Mouse (Mus musculus): ENCODE results near the gene Ccser1. TPM values are rescaled to one million over a fixed set of nuclear protein-coding genes. Genes with fewer than 3 reads are reported as not detected.
"Not testable (repeated sequence)": the region's sequence is repeated elsewhere in the genome, so short reads cannot be mapped to it uniquely, and the experiment has no call there.

Ccser1 gene
- polyA plus RNA-seq, 1 experiment from 2014 or later, result 17.9 TPM

DNA sequence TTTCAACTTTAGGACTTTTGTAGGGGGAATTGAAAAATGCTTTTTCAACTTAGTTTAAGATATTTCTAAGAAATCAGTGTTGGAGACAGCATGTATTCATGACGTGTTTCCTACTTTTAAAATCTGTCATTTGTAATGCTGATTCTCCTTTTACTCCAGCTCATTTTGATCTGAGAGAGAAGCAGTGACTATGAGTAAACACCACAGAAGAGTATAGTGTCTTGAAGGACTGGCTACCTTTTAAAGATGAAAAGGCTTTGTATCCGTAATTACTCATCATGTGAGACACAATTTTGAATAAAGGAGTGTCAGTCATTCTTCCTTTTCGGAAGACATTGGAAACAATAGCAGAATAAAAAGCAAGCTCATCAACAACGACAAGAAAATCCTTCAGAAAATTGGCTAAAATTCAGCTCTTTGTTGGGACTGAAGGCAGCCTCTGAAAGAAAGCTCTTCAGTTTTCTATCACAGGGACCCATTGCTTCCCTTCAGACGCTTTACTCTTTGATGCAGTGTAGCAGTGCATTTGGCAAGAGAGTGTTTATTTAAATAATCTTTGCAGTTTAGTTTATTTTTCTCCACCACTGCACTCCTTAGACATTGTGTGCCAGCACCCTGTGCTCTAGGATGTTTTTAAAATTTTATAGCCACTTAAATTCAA, 50.1 kb downstream of the Ccser1 start:
- H3K9me3 ChIP-seq (replicated peaks), result no peaks in the 10 kb centered on the region
- peaks cover 15% of the 10 kb centered on the region for H3K4me1 ChIP-seq
- no peak overlapping the region for H3K9ac ChIP-seq
- no peaks in the 10 kb centered on the region for H3K27me3 ChIP-seq
- ATAC-seq (ENCODE audit: low FRiP score), result no peak
- 30% methylated on average over 5 of the region's 5 CpGs for WGBS
- no peaks in the 10 kb centered on the region for H3K36me3 ChIP-seq
- no peak overlapping the region for H3K4me2 ChIP-seq (replicated peaks)
- H3K4me3 ChIP-seq, result no peak overlapping the region
- H3K27ac ChIP-seq, result no peak overlapping the region

DNA sequence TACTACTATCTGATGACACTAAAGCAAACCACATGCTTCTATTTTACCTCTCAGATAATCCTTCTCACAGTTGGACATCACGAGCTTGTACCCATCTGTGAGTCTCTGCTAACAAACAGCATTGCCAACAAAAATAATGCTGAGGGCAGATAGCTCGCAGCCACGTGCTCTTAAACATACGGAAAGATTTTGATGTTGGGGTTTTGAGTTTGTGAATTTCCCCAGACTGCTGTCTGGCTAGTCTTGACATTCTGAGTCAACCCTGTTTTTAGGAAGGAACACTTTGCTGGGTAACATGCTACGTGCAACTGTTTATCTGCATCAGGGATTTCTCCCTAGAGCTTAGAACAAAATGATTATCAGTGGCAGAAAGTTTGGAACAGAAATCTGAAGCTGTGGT, 52.9 kb downstream of the Ccser1 start:
- no peaks in the 10 kb centered on the region for H3K9me3 ChIP-seq (replicated peaks)
- no peaks in the 10 kb centered on the region for H3K36me3 ChIP-seq
- H3K4me1 ChIP-seq, result peaks cover 15% of the 10 kb centered on the region
- H3K4me3 ChIP-seq, result no peak overlapping the region
- H3K27ac ChIP-seq, result no peak overlapping the region
- no peak overlapping the region for H3K9ac ChIP-seq
- 71% methylated on average over 5 of the region's 5 CpGs for WGBS
- H3K4me2 ChIP-seq (replicated peaks), result no peak overlapping the region
- no peak for ATAC-seq (ENCODE audit: low FRiP score)
- no peaks in the 10 kb centered on the region for H3K27me3 ChIP-seq

DNA sequence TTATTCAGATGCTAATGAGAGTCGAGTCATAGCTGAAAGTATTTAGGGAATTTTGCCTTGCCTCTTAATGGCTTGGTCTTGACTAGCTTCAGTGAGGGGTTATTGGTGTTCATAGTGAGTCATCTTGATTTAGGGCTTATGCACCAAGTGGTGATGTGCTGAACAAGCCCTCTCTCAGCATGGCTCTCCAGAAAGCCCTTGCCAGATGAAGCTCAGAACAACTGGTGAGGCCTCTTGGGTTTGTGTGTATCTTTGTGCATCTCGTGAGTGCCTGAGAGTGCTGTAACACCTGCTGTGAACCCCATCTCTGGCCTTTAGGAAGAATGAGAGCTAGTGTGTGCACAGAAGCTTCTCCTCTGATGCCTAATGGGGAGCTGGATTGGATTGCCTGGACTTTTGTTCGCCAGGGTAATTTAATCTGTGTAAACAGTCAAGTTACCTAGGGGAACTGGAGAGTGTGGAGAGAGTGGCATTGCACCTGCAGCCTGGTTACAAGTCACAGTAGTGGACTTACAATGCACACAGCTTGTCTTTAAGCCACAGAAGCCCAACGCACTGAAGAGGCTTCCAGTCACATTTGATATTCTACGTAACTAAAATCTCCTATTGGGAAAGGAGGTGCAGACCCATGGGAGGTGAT, 53.5 kb downstream of the Ccser1 start:
- no peaks in the 10 kb centered on the region for H3K9me3 ChIP-seq (replicated peaks)
- H3K4me3 ChIP-seq, result no peak overlapping the region
- H3K4me2 ChIP-seq (replicated peaks), result no peak overlapping the region
- WGBS, result 38% methylated on average over 5 of the region's 5 CpGs
- H3K36me3 ChIP-seq, result no peaks in the 10 kb centered on the region
- H3K9ac ChIP-seq, result no peak overlapping the region
- no peaks in the 10 kb centered on the region for H3K27me3 ChIP-seq
- no peak overlapping the region for H3K27ac ChIP-seq
- ATAC-seq (ENCODE audit: low FRiP score), result no peak
- peaks cover 15% of the 10 kb centered on the region for H3K4me1 ChIP-seq

DNA sequence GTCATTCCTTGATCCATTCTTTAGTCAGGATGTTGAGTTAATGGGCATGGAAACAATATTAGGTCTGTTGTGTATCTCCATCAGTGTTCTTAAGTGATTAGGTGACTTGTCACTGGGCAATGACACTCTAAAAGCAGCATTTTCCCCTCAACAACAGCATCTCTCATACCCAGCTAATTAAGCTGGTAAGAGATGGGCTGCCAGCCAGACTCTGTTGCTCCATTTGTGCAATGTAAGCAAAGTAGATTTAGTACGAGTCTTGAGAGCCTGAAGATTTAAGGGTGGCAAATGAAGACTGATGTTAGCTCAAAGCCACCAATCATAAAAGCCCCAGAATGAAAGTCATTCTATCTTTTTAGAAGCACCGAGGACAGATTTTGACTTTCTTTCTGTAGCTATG, 60.5 kb downstream of the Ccser1 start:
- 88% methylated on average over 2 of the region's 2 CpGs for WGBS
- H3K4me2 ChIP-seq (replicated peaks), result no peak overlapping the region
- no peaks in the 10 kb centered on the region for H3K9me3 ChIP-seq (replicated peaks)
- no peak overlapping the region for H3K9ac ChIP-seq
- no peak overlapping the region for H3K27ac ChIP-seq
- H3K36me3 ChIP-seq, result no peaks in the 10 kb centered on the region
- no peak for ATAC-seq (ENCODE audit: low FRiP score)
- H3K27me3 ChIP-seq, result no peaks in the 10 kb centered on the region
- H3K4me3 ChIP-seq, result no peak overlapping the region
- H3K4me1 ChIP-seq, result no peaks in the 10 kb centered on the region

DNA sequence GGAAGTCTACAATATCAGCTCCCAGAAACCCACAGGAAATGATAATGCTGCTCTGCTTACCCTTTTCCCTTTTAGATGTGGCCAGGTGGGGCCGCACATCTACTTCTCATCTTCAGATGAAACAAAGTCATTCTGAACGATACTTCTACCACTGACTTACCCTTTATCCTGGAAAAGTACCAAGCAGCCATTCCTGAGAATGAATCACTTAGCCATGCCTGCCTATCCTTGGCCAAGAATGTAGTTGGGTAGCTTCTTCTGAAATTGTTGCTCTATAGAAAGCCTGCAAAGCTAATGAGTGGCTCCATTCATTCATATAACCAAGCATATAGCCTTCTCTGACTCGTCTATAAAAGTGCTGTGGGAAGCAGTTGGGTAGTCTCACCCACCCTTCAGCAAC, 62.4 kb downstream of the Ccser1 start:
- no peak for ATAC-seq (ENCODE audit: low FRiP score)

DNA sequence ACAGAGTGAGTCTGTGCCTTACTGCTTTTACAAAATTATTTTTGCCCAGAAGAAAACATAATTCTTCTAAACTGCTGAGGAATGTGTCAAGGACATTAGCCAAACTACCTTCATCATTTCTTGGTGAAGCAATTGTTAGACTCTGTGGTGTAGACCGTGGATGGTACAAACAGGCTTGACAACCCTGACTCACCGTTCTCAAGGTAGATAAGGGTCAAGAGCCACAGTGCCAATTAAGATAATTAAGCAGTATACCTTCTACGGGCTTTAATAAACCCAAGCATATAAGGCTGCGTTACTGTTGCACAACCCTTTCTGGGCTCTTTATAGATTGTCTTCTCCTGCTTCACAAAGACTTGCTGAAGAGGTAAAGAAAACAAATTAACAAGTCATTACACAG, 66.4 kb downstream of the Ccser1 start:
- no peaks in the 10 kb centered on the region for H3K4me1 ChIP-seq
- H3K4me2 ChIP-seq (replicated peaks), result no peak overlapping the region
- H3K27me3 ChIP-seq, result no peaks in the 10 kb centered on the region
- no peak for ATAC-seq (ENCODE audit: low FRiP score)
- H3K9me3 ChIP-seq (replicated peaks), result no peaks in the 10 kb centered on the region
- no peaks in the 10 kb centered on the region for H3K36me3 ChIP-seq
- no peak overlapping the region for H3K9ac ChIP-seq
- H3K27ac ChIP-seq, result no peak overlapping the region
- no peak overlapping the region for H3K4me3 ChIP-seq
- 83% methylated on average over 4 of the region's 4 CpGs for WGBS

More for the DNA sequence above, 62.4 kb downstream of the Ccser1 start:
- no peak overlapping the region for H3K4me3 ChIP-seq
- no peaks in the 10 kb centered on the region for H3K36me3 ChIP-seq
- H3K27ac ChIP-seq, result no peak overlapping the region
- no peaks in the 10 kb centered on the region for H3K4me1 ChIP-seq
- H3K9me3 ChIP-seq (replicated peaks), result no peaks in the 10 kb centered on the region
- no peak overlapping the region for H3K9ac ChIP-seq
- no peaks in the 10 kb centered on the region for H3K27me3 ChIP-seq
- 88% methylated on average over 3 of the region's 3 CpGs for WGBS
- no peak overlapping the region for H3K4me2 ChIP-seq (replicated peaks)

DNA sequence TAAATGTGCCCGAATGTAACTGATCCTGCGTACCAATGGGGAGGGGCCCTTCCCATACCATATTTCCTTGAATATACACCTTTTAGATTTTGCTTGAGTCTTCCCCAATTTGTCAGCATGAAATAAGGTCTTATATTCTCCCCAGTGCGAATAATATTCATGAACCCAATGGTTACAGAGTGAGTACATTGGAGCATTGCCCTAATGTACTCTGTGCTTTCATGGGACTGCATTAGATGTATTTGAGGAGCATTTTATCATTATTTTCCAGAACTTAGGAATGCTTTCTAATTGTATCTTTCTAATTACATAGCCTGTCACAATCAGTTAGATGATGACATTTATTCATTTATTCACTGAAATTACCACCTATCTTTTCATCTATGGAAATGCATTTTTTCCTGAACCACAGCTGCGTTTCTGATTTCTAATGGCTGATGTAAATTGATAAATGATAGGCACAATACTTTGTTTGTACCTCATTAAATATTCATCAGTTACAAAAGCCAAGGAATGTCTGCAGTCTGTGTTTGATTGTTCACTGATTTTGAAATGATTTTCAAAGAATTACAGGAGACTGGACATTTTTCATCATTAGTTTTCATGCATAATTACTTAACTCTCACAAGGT, 67.8 kb downstream of the Ccser1 start:
- Histone ChIP-seq H3K9me3 (replicated peaks) (no peaks in the 10 kb centered on the region), H3K27me3 (no peaks in the 10 kb centered on the region), H3K9ac (no peak overlapping the region), H3K36me3 (no peaks in the 10 kb centered on the region), H3K4me1 (no peaks in the 10 kb centered on the region), H3K4me2 (replicated peaks) (no peak overlapping the region), H3K4me3 (no peak overlapping the region), H3K27ac (no peak overlapping the region)
- ATAC-seq (ENCODE audit: low FRiP score), result 0 out of 2 replicates have a peak, but pooled peaks have one; percentile 22
- 70% methylated on average over 4 of the region's 4 CpGs for WGBS

DNA sequence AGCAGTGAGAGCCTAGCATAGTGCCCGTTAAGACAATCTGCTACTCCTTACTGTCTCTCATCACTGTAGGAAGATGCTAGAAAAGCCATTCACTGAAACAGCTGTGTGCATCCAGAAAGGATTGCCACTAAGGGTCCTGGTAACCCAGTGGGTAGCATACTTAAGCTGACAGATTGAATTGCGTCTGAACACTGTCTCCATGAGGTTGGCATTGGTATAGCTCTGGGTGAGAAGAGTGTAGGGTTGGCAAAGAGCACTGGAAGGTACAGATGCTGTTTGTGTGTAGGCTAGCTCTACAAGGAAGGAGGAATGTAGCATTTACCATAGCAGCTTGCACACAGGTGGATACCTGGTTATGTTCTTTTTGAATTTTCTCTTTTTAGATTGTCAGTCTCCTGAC, 68.6 kb downstream of the Ccser1 start:
- Histone ChIP-seq H3K27ac (no peak overlapping the region), H3K36me3 (no peaks in the 10 kb centered on the region), H3K4me3 (no peak overlapping the region), H3K9ac (no peak overlapping the region), H3K4me2 (replicated peaks) (no peak overlapping the region), H3K9me3 (replicated peaks) (no peaks in the 10 kb centered on the region), H3K27me3 (no peaks in the 10 kb centered on the region), H3K4me1 (no peaks in the 10 kb centered on the region)
- 62% methylated on average over 2 of the region's 2 CpGs for WGBS
- peak; percentile 56 for ATAC-seq (ENCODE audit: low FRiP score)

DNA sequence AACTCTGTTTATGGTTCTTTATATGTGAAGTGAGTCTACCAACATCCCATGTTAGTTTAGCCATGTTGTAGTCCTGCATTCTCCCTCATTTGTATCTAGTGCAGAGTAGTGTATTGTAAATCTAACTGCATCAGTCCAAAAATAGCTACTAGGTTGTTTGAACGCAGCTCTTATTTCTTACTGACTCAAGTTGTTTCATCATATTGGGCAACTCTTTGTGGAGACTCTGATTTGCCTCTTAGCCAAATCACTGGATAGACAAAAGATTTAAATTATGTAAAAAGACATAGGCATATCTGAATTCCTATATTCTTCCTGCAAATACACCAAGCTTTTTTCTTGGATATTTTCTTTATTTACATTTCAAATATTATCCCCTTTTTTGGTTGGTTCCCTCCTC, 71.1 kb downstream of the Ccser1 start:
- no peak overlapping the region for H3K4me3 ChIP-seq
- no peak overlapping the region for H3K4me2 ChIP-seq (replicated peaks)
- WGBS, result 100% methylated on average over 1 of the region's 1 CpGs
- no peaks in the 10 kb centered on the region for H3K4me1 ChIP-seq
- ATAC-seq (ENCODE audit: low FRiP score), result no peak
- H3K27me3 ChIP-seq, result no peaks in the 10 kb centered on the region
- H3K9ac ChIP-seq, result no peak overlapping the region
- H3K36me3 ChIP-seq, result no peaks in the 10 kb centered on the region
- no peaks in the 10 kb centered on the region for H3K9me3 ChIP-seq (replicated peaks)
- no peak overlapping the region for H3K27ac ChIP-seq

DNA sequence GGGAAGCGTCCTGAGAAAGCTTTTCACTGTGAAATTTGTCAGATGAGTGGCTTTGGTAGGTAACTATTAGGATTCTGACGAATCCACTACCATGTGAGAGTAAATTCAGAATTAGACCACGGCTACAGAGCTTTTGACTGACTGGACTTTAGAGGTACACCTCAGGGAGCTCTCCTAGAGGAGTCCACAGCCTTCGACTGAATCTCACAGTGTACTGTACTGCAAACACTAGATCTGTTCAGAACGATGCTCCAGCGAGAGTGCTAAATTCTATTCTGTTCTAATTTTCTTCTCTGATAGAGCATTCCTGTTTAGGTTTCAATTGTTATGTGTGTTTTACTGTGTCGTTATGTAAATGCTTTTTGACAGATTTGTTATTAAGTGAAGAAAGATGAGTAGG, 72.8 kb downstream of the Ccser1 start:
- no peak for ATAC-seq (ENCODE audit: low FRiP score)
- H3K36me3 ChIP-seq, result no peaks in the 10 kb centered on the region
- no peaks in the 10 kb centered on the region for H3K9me3 ChIP-seq (replicated peaks)
- H3K9ac ChIP-seq, result no peak overlapping the region
- H3K27me3 ChIP-seq, result no peaks in the 10 kb centered on the region
- no peak overlapping the region for H3K4me2 ChIP-seq (replicated peaks)
- no peak overlapping the region for H3K4me3 ChIP-seq
- H3K27ac ChIP-seq, result no peak overlapping the region
- no peaks in the 10 kb centered on the region for H3K4me1 ChIP-seq
- 83% methylated on average over 7 of the region's 7 CpGs for WGBS

DNA sequence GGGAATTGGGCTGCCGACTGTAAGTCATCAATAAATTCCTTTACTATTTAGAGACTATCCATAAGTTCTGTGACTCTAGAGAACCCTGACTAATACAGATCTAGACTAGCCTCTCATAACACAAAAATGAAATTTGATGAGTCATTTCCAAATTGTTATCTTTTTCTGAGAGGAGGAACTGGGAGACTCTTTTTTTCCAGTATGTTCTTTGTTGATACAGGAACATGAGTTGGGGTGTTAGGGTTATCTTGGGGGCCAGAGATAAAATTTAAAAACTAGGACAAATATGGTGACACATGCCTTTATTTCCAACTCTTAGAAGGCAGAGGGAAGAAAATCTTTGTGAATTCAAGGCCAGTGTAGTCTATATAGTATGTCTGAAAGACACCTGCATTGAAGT, 75.8 kb downstream of the Ccser1 start:
- H3K9me3 ChIP-seq (replicated peaks); H3K36me3 ChIP-seq; H3K27ac ChIP-seq; H3K27me3 ChIP-seq; ATAC-seq (ENCODE audit: low FRiP score); H3K4me2 ChIP-seq (replicated peaks); H3K4me3 ChIP-seq; H3K9ac ChIP-seq; H3K4me1 ChIP-seq: not testable (repeated sequence)
- WGBS, result 92% methylated on average over 1 of the region's 1 CpGs

DNA sequence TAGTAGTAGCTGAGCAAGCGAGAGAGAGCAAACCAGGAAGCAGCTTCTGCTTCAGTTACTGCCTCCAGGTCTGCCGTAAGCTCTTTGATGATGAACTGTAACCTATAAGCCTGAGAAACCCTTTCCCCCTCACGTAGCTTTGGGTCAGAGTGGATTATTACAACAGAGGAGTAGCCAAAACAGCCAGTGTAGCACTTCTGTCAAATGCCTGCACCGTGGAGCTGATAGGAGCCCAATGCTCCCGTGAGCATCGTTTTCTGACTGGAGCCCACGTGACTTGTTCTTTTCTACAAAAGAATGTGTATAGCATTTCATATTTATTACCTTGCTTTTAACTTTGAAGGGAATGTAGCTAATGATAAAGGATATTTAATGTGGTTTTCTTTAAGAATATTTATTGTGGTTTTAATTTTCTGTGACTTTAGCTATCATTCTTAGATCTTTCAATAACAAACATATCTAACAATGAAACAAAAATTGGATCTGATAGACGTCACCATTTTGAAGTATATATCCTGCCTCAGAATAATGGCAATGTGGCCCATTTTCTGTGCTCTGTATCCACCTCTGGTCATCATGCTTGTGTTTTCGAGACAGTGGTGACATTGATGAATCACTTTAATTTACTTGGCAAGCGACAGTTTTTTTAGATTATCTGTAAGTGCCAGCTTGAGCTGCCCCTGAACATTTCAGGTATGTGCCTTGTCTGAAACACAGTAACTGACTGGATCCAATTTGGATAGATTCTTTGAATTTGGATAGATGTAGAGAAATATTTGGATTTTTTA, 78.9 kb downstream of the Ccser1 start:
- WGBS, result 62% methylated on average over 10 of the region's 10 CpGs

More for the DNA sequence above, 78.9 kb downstream of the Ccser1 start:
- H3K9me3 ChIP-seq (replicated peaks), result no peaks in the 10 kb centered on the region
- no peak; the same call in 1 of the 2 replicates for ATAC-seq (ENCODE audit: low FRiP score)
- peak overlapping the region; percentile 40; the same call in 1 of the 2 replicates for H3K27ac ChIP-seq
- H3K4me1 ChIP-seq, result peaks cover 3% of the 10 kb centered on the region; the same call in 1 of the 2 replicates
- no peak overlapping the region for H3K4me3 ChIP-seq
- H3K36me3 ChIP-seq, result no peaks in the 10 kb centered on the region
- H3K4me2 ChIP-seq (replicated peaks), result no peak overlapping the region
- no peak overlapping the region for H3K9ac ChIP-seq
- H3K27me3 ChIP-seq, result no peaks in the 10 kb centered on the region

All from hindbrain, embryonic 12.5 days (tissue).